Mouse (Mus musculus): ENCODE data around the gene Lef1. TPM values are rescaled to one million over a fixed set of nuclear protein-coding genes. Genes with fewer than 3 reads are reported as not detected.
A peak's percentile ranks its signal among the peaks of the same experiment; 100 is the strongest.

Gene Lef1
- total and polyA plus RNA-seq, 3 experiments: 0.23 to 1.5 (median 0.34) TPM

DNA sequence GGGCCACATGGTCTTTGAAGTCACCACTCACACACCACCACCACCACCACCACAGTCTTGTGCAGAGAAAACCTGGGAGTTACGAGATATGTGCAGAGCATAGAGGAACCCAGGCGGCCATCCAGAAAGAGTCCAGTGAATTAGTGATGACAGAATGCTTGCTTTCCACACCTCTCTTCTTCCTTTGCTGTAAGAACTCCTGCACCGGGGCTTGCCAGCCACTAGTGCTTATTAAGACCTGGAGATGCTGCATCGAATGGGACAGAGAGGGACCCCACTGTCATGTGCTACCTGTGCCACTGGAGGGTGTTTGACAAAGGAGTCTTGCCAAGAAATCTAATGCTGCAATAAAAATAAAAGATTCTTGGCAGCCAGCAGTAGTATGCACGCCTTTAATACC, 97.6 kb downstream of the Lef1 start:
- Histone ChIP-seq H3K79me2 (replicated peaks; ENCODE audit: control insufficient read depth, insufficient read depth, low read length) (no peaks in the 10 kb centered on the region), H3K36me3 (ENCODE audit: control insufficient read depth, insufficient read depth, low read length) (no peaks in the 10 kb centered on the region), H3K4me1 (ENCODE audit: control insufficient read depth, insufficient read depth, low read length) (no peaks in the 10 kb centered on the region), H3K27me3 (ENCODE audit: control insufficient read depth, insufficient read depth, low read length) (no peaks in the 10 kb centered on the region), H3K27ac (no peak overlapping the region), H3K9ac (ENCODE audit: low read depth, low read length) (no peak overlapping the region), H3K4me3 (no peak overlapping the region)
- TF ChIP-seq EP300 (IDR thresholded peaks at IDR 0.05; ENCODE audit: insufficient read depth, low read depth, low read length) (no peak), POLR2A (IDR thresholded peaks at IDR 0.05; ENCODE audit: insufficient read depth, low read depth, low read length) (no peak), CTCF (IDR thresholded peaks at IDR 0.05) (peak; percentile 16)
- 53% methylated on average over 5 of the region's 5 CpGs for WGBS
- no peak for DNase-seq
- intact Hi-C loops (cut with DNase I): no loop called here

DNA sequence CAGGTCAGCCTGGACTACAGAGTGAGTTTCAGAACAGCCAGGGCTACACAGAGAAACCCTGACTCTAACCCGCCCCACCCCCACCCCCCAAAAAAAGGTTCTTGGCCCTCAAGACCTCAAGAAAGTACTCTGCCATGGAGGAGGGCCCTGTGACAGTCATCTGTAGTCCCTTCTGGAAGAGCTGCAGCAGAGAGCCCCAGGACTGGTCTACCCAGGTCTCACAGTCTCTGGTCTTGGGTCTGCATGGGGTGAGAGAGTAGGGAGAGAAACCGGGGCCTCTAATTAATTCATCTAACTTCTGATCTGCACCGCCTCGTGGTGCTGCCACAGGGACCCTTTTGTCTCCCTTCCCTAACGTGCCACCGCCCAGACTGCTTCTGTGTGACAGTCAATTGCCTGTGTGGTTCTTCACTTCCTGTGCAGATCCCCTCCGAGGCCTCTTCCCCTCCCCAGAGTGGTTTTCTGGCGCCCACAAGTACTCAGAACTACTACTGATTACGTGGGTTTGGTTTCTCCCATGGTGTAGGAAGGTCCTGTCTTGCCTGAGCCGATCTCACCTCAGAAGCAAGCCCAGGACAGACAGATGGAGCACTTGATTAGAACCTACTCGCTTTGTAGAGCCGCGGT, 98.1 kb downstream of the Lef1 start:
- Histone ChIP-seq H3K4me1 (ENCODE audit: control insufficient read depth, insufficient read depth, low read length) (no peaks in the 10 kb centered on the region), H3K9ac (ENCODE audit: low read depth, low read length) (no peak overlapping the region), H3K4me3 (no peak overlapping the region), H3K36me3 (ENCODE audit: control insufficient read depth, insufficient read depth, low read length) (no peaks in the 10 kb centered on the region), H3K27ac (no peak overlapping the region), H3K27me3 (ENCODE audit: control insufficient read depth, insufficient read depth, low read length) (no peaks in the 10 kb centered on the region), H3K79me2 (replicated peaks; ENCODE audit: control insufficient read depth, insufficient read depth, low read length) (no peaks in the 10 kb centered on the region)
- WGBS: 76% methylated on average over 13 of the region's 13 CpGs
- TF ChIP-seq EP300 (IDR thresholded peaks at IDR 0.05; ENCODE audit: insufficient read depth, low read depth, low read length): no peak
- TF ChIP-seq CTCF (IDR thresholded peaks at IDR 0.05): no peak
- TF ChIP-seq POLR2A (IDR thresholded peaks at IDR 0.05; ENCODE audit: insufficient read depth, low read depth, low read length): no peak
- intact Hi-C loops (cut with DNase I): no loop called here
- peak in 1 of 2 experiments; percentile 13 for DNase-seq

DNA sequence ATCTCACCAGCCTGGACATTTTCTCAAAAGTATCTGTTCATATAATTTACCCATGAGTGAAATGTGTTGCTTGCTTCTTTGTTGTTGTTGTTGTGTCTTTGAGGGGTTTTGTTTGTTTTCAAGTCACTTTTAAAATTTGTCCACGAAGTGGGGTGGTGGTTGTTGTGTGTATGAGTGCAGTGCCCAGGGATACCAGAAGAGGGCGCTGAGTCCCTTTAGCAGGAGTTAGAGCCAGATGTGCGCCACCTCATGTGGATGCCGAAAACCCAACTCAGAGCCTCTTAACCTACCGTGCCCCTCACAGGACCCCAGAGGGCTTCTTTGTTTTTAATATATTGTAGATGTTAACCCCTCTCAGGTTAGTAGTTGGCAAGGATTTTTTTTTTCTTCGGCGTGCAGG, 101.9 kb downstream of the Lef1 start:
- no peak for TF ChIP-seq EP300 (IDR thresholded peaks at IDR 0.05; ENCODE audit: insufficient read depth, low read depth, low read length)
- no peak for TF ChIP-seq POLR2A (IDR thresholded peaks at IDR 0.05; ENCODE audit: insufficient read depth, low read depth, low read length)
- TF ChIP-seq CTCF (IDR thresholded peaks at IDR 0.05): peak; percentile 25
- no peaks in the 10 kb centered on the region for H3K79me2 ChIP-seq (replicated peaks; ENCODE audit: control insufficient read depth, insufficient read depth, low read length)
- DNase-seq: no peak
- no peak overlapping the region for H3K27ac ChIP-seq
- no peaks in the 10 kb centered on the region for H3K27me3 ChIP-seq (ENCODE audit: control insufficient read depth, insufficient read depth, low read length)
- no peaks in the 10 kb centered on the region for H3K4me1 ChIP-seq (ENCODE audit: control insufficient read depth, insufficient read depth, low read length)
- 89% methylated on average over 7 of the region's 7 CpGs for WGBS
- no peak overlapping the region for H3K9ac ChIP-seq (ENCODE audit: low read depth, low read length)
- no peaks in the 10 kb centered on the region for H3K36me3 ChIP-seq (ENCODE audit: control insufficient read depth, insufficient read depth, low read length)
- intact Hi-C loops (cut with DNase I): no loop called here
- H3K4me3 ChIP-seq: no peak overlapping the region

DNA sequence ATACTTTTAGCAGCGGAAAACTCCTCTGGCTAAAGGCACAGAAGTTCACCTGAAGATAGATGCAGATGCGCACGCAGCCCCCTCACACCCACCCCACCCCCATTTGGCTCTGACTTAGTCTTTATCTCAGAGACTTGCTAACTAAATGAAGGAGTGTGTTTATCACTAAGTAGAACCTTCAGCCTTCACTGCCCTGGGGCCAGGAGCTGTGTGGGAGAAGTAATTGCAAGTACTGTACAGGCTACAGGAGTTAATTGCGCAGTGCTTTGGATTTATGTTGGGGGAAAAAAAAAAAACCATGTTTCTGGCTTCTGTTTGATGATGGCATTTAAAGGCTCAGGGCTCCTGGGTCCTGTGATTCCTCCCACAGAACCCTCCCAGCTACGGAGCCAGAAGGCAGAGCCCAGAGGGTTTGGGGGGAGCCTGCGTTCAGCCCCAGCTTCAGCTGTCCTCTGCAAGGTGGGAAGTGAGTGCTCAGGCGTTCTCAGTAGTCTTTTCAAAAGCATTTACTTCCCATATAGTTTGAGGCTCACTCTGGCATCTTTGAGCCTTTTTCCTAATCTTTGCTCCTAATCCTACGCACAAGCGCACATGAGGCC, 103.9 kb downstream of the Lef1 start:
- H3K4me3 ChIP-seq: no peak overlapping the region
- H3K36me3 ChIP-seq (ENCODE audit: control insufficient read depth, insufficient read depth, low read length): no peaks in the 10 kb centered on the region
- 78% methylated on average over 9 of the region's 9 CpGs for WGBS
- no peaks in the 10 kb centered on the region for H3K79me2 ChIP-seq (replicated peaks; ENCODE audit: control insufficient read depth, insufficient read depth, low read length)
- DNase-seq: no peak
- H3K27me3 ChIP-seq (ENCODE audit: control insufficient read depth, insufficient read depth, low read length): no peaks in the 10 kb centered on the region
- intact Hi-C loops (cut with DNase I): no loop called here
- H3K27ac ChIP-seq: no peak overlapping the region
- H3K4me1 ChIP-seq (ENCODE audit: control insufficient read depth, insufficient read depth, low read length): no peaks in the 10 kb centered on the region
- TF ChIP-seq EP300 (IDR thresholded peaks at IDR 0.05; ENCODE audit: insufficient read depth, low read depth, low read length) (no peak), CTCF (IDR thresholded peaks at IDR 0.05) (no peak), POLR2A (IDR thresholded peaks at IDR 0.05; ENCODE audit: insufficient read depth, low read depth, low read length) (no peak)
- no peak overlapping the region for H3K9ac ChIP-seq (ENCODE audit: low read depth, low read length)

DNA sequence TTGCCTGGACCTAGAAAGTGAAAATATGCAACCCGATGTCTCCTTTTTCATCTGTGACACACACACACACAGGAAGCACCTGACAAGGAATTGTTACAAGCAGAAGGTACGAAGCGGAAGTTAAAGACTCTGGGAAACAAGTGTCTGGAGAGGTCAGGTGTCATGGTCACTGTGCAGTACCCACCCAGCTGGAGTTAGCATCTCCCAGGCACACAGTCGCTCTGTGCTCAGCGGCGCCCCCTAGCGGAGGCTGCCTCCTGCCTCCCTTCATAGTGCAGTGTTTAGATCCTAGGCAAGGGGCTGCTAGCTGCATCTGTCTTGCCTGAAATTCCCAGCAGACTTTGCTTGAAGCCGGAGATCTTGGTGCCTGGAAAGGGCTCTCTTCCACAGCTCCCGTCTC, 104.6 kb downstream of the Lef1 start:
- DNase-seq: peak; percentile 21 to 38
- Histone ChIP-seq H3K36me3 (ENCODE audit: control insufficient read depth, insufficient read depth, low read length) (no peaks in the 10 kb centered on the region), H3K4me1 (ENCODE audit: control insufficient read depth, insufficient read depth, low read length) (no peaks in the 10 kb centered on the region), H3K27ac (no peak overlapping the region), H3K4me3 (no peak overlapping the region), H3K79me2 (replicated peaks; ENCODE audit: control insufficient read depth, insufficient read depth, low read length) (no peaks in the 10 kb centered on the region), H3K27me3 (ENCODE audit: control insufficient read depth, insufficient read depth, low read length) (no peaks in the 10 kb centered on the region), H3K9ac (ENCODE audit: low read depth, low read length) (no peak overlapping the region)
- WGBS: 52% methylated on average over 9 of the region's 9 CpGs
- intact Hi-C loops (cut with DNase I): no loop called here
- TF ChIP-seq POLR2A (IDR thresholded peaks at IDR 0.05; ENCODE audit: insufficient read depth, low read depth, low read length): no peak
- TF ChIP-seq EP300 (IDR thresholded peaks at IDR 0.05; ENCODE audit: insufficient read depth, low read depth, low read length): no peak
- peak; percentile 70 for TF ChIP-seq CTCF (IDR thresholded peaks at IDR 0.05)

DNA sequence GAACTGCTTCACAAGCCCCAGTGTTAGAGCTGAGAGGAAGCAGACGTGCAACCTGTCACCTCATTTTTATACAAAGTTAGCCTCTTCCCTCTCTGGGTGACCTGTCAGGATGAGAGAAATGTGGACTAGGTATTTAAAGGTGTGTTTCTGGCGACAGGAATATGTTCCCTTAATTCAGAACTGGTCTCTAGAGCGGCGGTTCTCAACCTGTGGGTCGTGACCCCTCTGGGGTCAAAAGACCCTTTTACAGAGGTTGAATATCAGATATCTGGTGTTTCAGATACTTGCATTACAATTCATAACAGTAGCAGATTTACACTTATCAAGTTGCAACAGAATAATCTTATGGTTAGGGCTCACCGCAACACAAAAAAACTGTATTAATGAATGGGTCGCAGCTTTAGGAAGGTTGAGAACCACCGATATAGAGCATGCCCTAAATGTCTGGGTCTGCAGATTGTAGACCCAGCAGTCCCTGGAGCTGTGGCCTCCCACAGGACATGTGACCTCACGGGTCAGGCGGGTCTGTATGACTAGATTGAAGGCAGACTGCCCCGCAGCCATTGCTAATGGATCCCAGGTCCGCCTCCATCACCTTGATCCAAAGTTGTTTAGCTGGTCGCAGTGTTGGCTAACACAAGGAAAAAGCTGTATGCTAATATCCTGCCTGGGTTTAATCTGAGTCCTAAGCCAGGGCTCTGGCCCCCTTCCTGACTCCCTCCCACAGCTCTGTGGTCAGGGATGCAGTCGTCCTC, 108.5 kb downstream of the Lef1 start:
- no peak for TF ChIP-seq CTCF (IDR thresholded peaks at IDR 0.05)
- TF ChIP-seq EP300 (IDR thresholded peaks at IDR 0.05; ENCODE audit: insufficient read depth, low read depth, low read length): no peak
- no peak for TF ChIP-seq POLR2A (IDR thresholded peaks at IDR 0.05; ENCODE audit: insufficient read depth, low read depth, low read length)
- H3K4me3 ChIP-seq: no peak overlapping the region
- H3K27me3 ChIP-seq (ENCODE audit: control insufficient read depth, insufficient read depth, low read length): no peaks in the 10 kb centered on the region
- H3K27ac ChIP-seq: no peak overlapping the region
- WGBS: 85% methylated on average over 14 of the region's 14 CpGs
- intact Hi-C loops (cut with DNase I): no loop called here
- DNase-seq: no peak
- H3K36me3 ChIP-seq (ENCODE audit: control insufficient read depth, insufficient read depth, low read length): no peaks in the 10 kb centered on the region
- H3K9ac ChIP-seq (ENCODE audit: low read depth, low read length): no peak overlapping the region
- H3K4me1 ChIP-seq (ENCODE audit: control insufficient read depth, insufficient read depth, low read length): no peaks in the 10 kb centered on the region
- H3K79me2 ChIP-seq (replicated peaks; ENCODE audit: control insufficient read depth, insufficient read depth, low read length): no peaks in the 10 kb centered on the region

Data from heart, adult 2 months (tissue).